Mouse (Mus musculus) heart, postnatal 0 days (tissue): ENCODE data around the gene Aplp2. TPM values are rescaled to one million over a fixed set of nuclear protein-coding genes. Genes with fewer than 3 reads are reported as not detected.
A peak's percentile ranks its signal among the peaks of the same experiment; 100 is the strongest.

Experiments used
- ATAC-seq: fragments of 200-750 bp; cut with Nextera tagmentation; 2 replicates; pipeline ENCODE4 v1.8.0; 2017; ENCODE audit warnings: low read depth, moderate number of reproducible peaks, moderate library complexity; ENCODE audit not compliant: insufficient read depth
- DNase-seq: peaks from one replicate; pipeline ENCODE4 v3.0.0-alpha.2; 2016; ENCODE audit warnings: low spot score
- H3K27ac ChIP-seq: fragments of 300-500 bp; sonication (generic); 2 replicates; pipeline ENCODE4 v1.5.1; 2014; ENCODE audit warnings: low read depth, mild to moderate bottlenecking
- H3K27me3 ChIP-seq: fragments of 300-500 bp; sonication (generic); 2 replicates; pipeline ENCODE4 v1.6.1; 2014; ENCODE audit warnings: low read length, mixed read lengths; ENCODE audit not compliant: control insufficient read depth, insufficient read depth
- H3K36me3 ChIP-seq: fragments of 300-500 bp; sonication (generic); replicated peaks from 2 replicates; pipeline ENCODE4 v1.6.1; 2014; ENCODE audit warnings: low read length, mixed read lengths; ENCODE audit not compliant: control insufficient read depth, insufficient read depth
- H3K4me1 ChIP-seq: fragments of 300-500 bp; sonication (generic); 2 replicates; pipeline ENCODE4 v1.6.1; 2014; ENCODE audit warnings: antibody characterized with exemption; ENCODE audit not compliant: control insufficient read depth, insufficient read depth
- H3K4me2 ChIP-seq: fragments of 300-500 bp; sonication (generic); 2 replicates; pipeline ENCODE4 v1.6.1; 2014; ENCODE audit warnings: low read depth, mild to moderate bottlenecking, low read length, moderate library complexity
- H3K4me3 ChIP-seq: fragments of 300-500 bp; sonication (generic); 2 replicates; pipeline ENCODE4 v1.5.1; 2014; ENCODE audit warnings: low read depth, low read length
- H3K9ac ChIP-seq: fragments of 300-500 bp; sonication (generic); replicated peaks from 2 replicates; pipeline ENCODE4 v1.6.1; 2014; ENCODE audit warnings: low read depth, low read length, mixed read lengths
- H3K9me3 ChIP-seq: fragments of 300-500 bp; sonication (generic); replicated peaks from 2 replicates; pipeline ENCODE4 v1.6.1; 2016; ENCODE audit warnings: low read length; ENCODE audit not compliant: control insufficient read depth
- CTCF ChIP-seq: IDR thresholded peaks from 2 replicates; pipeline ENCODE4 v1.5.1; 2016; ENCODE audit warnings: antibody characterized with exemption, control low read depth, low read depth
- EP300 ChIP-seq: IDR thresholded peaks from 2 replicates; pipeline ENCODE4 v1.6.1; 2016; ENCODE audit warnings: antibody characterized with exemption, low read depth
- WGBS: fragments of 180-500 bp; shearing (Covaris S2); extraction: QIAGEN DNeasy Blood & Tissue Kit; methylation state at CpG from one replicate; pipeline ENCODE4 v1.1.7; 2014; 5-methylcytosine and 5-hydroxymethylcytosine counted together
- polyA plus RNA-seq: library from polyadenylated mRNA; unstranded; fragments of >200 nt; fragmentation: Nextera tagmentation; extraction: Ambion mirVana; gene quantifications from 2 replicates; pipeline ENCODE4 v1.2.1, GENCODE M21; 2015
- total RNA-seq: library from RNA; depleted of rRNA; stranded (reverse); fragments of >200 nt; gene quantifications from 2 replicates; pipeline ENCODE4 v1.2.3, GENCODE M21; 2014; ENCODE audit warnings: low replicate concordance

The Aplp2 gene
- total and polyA plus RNA-seq, 2 experiments from 2014 or later: 305 to 312 TPM

DNA sequence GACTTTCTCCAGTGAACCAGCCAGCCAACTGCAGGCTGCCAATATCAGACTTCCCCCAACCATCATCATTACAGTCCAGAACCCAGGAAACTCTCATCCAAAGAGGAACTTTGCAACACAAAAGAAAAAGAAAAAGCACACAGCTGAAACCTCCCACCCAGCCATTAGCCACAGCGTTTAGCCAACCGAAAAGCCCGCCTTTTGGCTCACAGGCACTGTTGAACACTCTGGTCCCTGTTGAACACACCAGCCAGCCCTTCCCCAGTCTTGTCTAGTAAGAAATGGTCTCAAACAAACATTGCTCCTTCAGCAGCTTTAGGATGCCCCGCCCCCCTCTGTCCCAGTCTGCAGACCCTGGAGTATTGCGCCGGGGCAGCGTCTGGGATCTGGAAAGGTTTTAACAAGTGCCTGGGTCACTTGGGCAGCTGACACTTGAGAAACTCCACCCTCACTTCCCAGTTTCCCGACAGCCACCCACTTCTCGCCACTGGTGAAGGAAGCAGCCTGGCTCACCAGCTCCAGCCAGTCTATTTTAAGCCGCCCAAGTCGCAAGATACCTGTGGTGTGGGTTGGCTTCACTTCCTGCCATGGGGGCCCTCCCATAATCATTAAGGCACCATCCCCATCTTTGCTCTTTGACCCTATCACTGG, 91.6 kb downstream of the Aplp2 start:
- Histone ChIP-seq H3K4me1 (peaks cover 19% of the 10 kb centered on the region), H3K4me3 (no peak overlapping the region), H3K9ac (no peak overlapping the region), H3K4me2 (no peak overlapping the region), H3K9me3 (no peaks in the 10 kb centered on the region), H3K36me3 (no peaks in the 10 kb centered on the region), H3K27me3 (no peaks in the 10 kb centered on the region), H3K27ac (no peak overlapping the region)
- no peak for ATAC-seq
- WGBS: 38% methylated on average over 11 of the region's 11 CpGs
- no peak for DNase-seq
- TF ChIP-seq EP300: no peak
- no peak for TF ChIP-seq CTCF

DNA sequence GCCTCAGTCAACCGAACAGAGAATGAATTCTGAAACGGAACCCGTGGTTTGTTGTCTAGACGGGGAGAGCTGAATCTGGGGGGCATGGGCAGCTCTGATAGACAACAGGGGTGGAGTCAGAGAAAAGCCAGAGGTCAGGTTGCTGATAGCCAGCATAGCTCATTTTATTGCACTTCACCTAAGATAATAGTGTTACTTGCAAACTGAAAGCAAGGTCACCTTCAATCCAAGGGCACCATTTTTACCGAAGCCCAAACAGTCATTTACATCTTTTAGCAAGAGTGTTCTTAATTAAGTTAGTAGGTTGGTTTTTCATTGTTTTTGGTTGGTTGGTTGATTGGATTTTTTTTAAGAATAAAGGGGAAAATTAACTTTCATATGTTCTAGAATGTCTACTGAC, 92.2 kb downstream of the Aplp2 start:
- Histone ChIP-seq H3K27me3 (no peaks in the 10 kb centered on the region), H3K36me3 (no peaks in the 10 kb centered on the region), H3K4me1 (peaks cover 19% of the 10 kb centered on the region), H3K4me2 (no peak overlapping the region), H3K27ac (peak overlapping the region; percentile 25; the same call in 1 of the 2 replicates), H3K9me3 (no peaks in the 10 kb centered on the region), H3K9ac (no peak overlapping the region), H3K4me3 (no peak overlapping the region)
- ATAC-seq (no peak), DNase-seq (no peak)
- TF ChIP-seq CTCF: no peak
- TF ChIP-seq EP300: no peak
- WGBS: 51% methylated on average over 5 of the region's 5 CpGs

DNA sequence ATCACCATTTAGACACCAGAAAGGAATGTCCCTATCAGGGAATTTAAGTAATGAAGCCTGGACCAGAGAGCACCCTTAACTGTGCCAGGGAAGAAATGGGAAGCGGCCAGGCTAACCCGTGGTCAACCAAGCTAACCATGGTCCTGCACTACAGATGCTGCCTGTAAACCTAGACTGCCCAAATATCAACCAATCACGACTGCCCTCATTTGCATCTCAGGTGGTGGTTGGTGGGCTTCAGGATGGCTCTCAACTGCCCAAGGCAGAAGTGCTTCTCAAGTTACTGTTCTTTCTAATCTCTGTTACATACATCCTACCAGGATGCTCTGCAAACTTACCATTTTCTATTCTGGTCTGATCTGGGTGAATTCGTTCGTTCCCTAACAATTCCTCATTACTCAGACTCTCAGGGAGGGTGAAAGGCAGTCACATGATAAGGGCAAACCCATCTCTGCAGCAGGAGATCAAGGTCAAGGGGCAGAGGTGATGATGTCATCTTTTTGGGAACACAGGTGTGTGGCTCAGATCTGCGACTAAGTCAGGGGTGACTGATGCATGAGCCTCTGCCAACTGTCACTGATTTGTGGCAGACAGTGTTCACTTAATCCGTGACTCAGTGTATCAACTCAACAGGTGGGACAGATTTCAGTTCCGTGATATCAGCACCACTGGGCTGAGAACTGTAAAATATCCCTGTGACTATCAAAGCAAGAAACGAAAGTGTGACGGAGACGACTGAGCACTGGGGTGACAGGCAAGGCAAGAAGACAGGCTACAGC, 92.9 kb downstream of the Aplp2 start:
- DNase-seq (peak; percentile 16), ATAC-seq (peak; percentile 74)
- no peak overlapping the region for H3K27ac ChIP-seq
- no peaks in the 10 kb centered on the region for H3K27me3 ChIP-seq
- TF ChIP-seq EP300: no peak
- TF ChIP-seq CTCF: no peak
- no peaks in the 10 kb centered on the region for H3K9me3 ChIP-seq
- H3K4me3 ChIP-seq: no peak overlapping the region
- no peak overlapping the region for H3K4me2 ChIP-seq
- H3K36me3 ChIP-seq: no peaks in the 10 kb centered on the region
- WGBS: 34% methylated on average over 11 of the region's 11 CpGs
- H3K9ac ChIP-seq: no peak overlapping the region
- H3K4me1 ChIP-seq: peaks cover 19% of the 10 kb centered on the region

DNA sequence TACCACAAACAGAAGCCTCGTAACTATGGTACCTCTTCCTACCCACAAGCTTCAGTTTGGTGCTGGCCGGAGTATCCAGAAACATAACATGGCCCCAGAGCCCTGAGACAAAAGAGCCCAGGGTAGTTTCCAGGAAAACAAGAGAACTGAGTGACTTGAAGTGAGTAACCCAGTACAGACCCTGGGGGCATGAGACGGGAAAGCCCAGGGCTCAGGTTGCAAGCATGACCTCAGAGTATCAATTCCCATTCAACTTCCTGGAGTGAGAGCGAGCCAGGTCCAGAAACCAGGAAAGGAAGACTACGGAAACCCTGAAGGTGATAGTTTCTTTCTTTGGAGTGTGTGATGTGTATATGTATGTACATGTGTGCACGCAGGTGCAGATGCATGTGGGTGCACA, 94.1 kb downstream of the Aplp2 start:
- no peaks in the 10 kb centered on the region for H3K27me3 ChIP-seq
- TF ChIP-seq EP300 (no peak), CTCF (no peak)
- peaks cover 19% of the 10 kb centered on the region for H3K4me1 ChIP-seq
- H3K9ac ChIP-seq: no peak overlapping the region
- no peak overlapping the region for H3K27ac ChIP-seq
- DNase-seq (no peak), ATAC-seq (no peak)
- 87% methylated on average over 6 of the region's 6 CpGs for WGBS
- H3K9me3 ChIP-seq: no peaks in the 10 kb centered on the region
- no peaks in the 10 kb centered on the region for H3K36me3 ChIP-seq
- H3K4me2 ChIP-seq: no peak overlapping the region
- H3K4me3 ChIP-seq: no peak overlapping the region

DNA sequence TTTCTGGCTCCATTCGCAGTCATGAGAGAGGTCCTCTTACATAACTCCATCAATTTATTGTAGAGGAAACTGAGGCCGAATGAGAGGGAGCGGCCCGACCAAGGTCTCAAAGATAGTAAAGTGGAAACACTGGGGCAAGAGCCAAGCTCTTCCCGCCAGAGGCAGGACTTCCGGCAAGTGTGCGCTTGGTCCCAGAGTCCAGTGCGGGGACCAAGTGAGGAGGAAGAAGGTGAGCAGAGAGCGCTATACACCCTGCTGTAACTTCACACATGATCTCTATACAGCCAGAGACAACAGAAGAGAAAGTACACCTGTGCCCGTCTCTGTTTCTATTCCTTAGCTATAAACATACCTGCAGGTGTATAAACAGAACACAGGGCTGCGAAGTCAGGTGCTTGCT, 94.5 kb downstream of the Aplp2 start:
- TF ChIP-seq CTCF (no peak), EP300 (no peak)
- peaks cover 19% of the 10 kb centered on the region for H3K4me1 ChIP-seq
- H3K36me3 ChIP-seq: no peaks in the 10 kb centered on the region
- ATAC-seq (no peak), DNase-seq (no peak)
- no peak overlapping the region for H3K4me3 ChIP-seq
- WGBS: 87% methylated on average over 11 of the region's 11 CpGs
- no peak overlapping the region for H3K4me2 ChIP-seq
- no peak overlapping the region for H3K9ac ChIP-seq
- no peak overlapping the region for H3K27ac ChIP-seq
- no peaks in the 10 kb centered on the region for H3K27me3 ChIP-seq
- H3K9me3 ChIP-seq: no peaks in the 10 kb centered on the region
